Mouse (Mus musculus): ENCODE results near the gene Endov.

DNA sequence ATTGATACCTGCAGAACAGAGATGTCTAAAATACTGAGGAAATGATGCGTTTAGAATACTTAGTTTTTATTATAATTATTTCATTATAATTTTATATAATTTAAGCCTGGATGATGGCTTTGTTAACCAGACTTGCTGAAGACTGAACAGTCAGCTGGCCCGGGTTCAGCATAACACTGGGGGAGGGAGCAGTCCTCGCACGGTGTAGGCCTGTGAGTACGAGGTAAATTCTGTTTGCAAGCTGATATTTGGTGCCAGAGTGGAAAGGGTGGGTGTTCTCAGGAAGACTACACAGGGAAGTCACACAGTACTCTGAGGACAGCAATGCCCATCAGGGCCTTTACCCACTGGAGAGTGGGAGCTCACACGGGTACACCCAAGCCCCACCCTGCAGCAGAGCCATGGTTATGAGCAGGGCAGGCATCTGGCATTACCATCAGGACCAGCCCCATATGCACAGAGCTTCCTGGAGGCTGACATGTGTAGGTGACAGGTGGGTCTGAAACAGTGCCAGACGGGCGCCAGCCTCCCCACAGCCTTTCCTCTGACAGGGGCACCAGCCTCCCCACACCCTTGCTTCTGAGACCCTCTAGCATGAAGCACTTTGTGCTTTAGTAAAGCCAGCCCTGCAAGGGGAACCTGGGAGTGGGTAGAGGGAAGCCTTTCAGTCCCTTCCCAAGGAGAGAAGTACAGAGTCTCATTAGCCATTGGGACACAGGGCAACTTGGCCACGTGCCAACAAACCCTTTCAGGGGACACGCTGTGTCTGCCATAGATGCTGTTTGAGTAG, 59.6 kb downstream of the Endov start:
- no peak for TF ChIP-seq POLR2A (IDR thresholded peaks at IDR 0.05; ENCODE audit: low read depth, low read length)
- TF ChIP-seq CTCF (IDR thresholded peaks at IDR 0.05; ENCODE audit: extremely low read depth, insufficient read length, insufficient replicate concordance, low read depth, low read length), result no peak
